Mouse (Mus musculus): ENCODE measurements around the gene Gm960.

The Gm960 gene

GRCm38 (mm10) chr19:4698205-4698677 lies at the start of gene Gm960:
Gene Gm960 (minus strand): TSS chr19:4698668.
- no peak for DNase-seq (ENCODE audit: low spot score)

- DNase-seq (ENCODE audit: low spot score), result no peak
Measured at GRCm38 (mm10) chr19:4747631-4748312, 49.3 kb upstream of the Gm960 start.

- DNase-seq (ENCODE audit: low spot score), result no peak
Measured at GRCm38 (mm10) chr19:4746611-4747010, 48.1 kb upstream of the Gm960 start.

GRCm38 (mm10) chr19:4745681-4746080 lies 47.2 kb upstream of the Gm960 start:
- no peak for DNase-seq (ENCODE audit: low spot score)

DNA sequence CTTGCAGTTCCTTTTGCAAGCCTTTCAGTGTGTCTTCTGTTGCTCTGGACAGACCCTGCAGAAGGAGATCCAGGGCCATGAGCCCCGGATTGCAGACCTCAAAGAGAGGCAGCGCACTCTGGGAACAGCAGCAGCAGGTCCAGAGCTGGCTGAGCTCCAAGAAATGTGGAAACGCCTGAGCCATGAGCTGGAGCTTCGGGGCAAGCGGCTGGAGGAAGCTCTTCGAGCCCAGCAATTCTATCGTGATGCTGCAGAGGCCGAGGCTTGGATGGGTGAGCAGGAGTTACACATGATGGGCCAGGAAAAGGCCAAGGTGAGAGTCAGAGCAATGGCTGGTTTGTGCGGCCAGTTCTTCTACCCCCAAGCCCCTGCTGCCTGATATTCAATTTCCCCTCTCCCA lies 46.6 kb upstream of the Gm960 start:
- DNase-seq (ENCODE audit: low spot score), result no peak

DNA sequence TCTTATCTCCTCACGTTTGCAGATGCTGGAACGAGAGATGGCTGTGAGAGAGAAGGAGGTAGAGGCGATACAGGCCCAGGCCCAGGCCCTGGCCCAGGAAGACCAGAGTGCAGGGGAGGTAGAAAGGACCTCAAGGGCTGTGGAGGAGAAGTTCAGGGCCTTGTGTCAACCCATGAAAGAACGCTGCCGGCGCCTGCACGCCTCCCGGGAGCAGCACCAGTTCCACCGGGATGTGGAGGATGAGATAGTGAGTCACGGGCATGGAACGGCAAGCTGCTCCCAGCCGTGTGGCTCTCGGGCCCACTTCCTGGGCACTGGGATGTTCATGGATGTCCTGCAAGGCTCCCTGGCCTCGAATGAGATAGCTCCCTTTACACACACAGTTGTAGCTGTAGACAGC lies 45.6 kb upstream of the Gm960 start:
- no peak for DNase-seq (ENCODE audit: low spot score)

- no peak for DNase-seq (ENCODE audit: low spot score)
Measured at GRCm38 (mm10) chr19:4743524-4743923, 45.1 kb upstream of the Gm960 start.

- DNase-seq (ENCODE audit: low spot score), result no peak
Measured at GRCm38 (mm10) chr19:4742229-4742628, 43.8 kb upstream of the Gm960 start.

- no peak for DNase-seq (ENCODE audit: low spot score)
Measured at GRCm38 (mm10) chr19:4741482-4741881, 43.0 kb upstream of the Gm960 start.

DNA sequence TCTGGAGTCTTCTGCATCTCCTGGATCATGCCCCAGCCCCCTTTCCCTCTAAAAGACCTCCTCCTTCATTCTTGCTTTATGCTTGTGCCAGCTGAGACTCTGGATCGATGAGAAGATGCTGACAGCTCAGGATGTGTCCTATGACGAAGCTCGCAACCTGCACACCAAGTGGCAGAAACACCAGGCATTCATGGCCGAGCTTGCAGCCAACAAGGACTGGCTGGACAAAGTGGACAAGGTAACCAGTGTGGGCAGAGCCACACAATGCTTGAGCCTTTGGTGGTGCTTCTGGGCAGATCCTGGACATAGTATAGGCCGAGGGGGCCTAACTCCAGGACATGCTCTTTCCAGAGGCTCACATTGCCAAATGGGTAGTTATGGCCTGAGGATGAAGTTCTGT lies 41.3 kb upstream of the Gm960 start:
- DNase-seq (ENCODE audit: low spot score), result no peak

GRCm38 (mm10) chr19:4739053-4739452 lies 40.6 kb upstream of the Gm960 start:
- DNase-seq (ENCODE audit: low spot score), result no peak

DNA sequence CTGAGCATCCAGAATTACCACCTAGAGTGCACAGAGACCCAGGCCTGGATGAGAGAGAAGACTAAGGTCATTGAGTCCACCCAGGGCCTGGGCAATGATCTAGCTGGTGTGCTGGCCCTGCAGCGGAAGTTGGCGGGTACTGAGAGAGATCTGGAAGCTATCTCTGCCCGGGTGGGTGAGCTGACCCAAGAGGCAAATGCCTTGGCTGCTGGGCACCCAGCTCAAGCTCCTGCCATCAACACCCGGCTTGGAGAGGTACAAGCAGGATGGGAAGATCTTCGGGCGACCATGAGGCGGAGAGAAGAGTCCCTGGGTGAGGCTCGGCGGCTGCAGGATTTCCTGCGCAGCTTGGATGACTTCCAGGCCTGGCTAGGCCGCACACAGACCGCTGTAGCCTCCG lies 39.4 kb upstream of the Gm960 start:
- no peak for DNase-seq (ENCODE audit: low spot score)

DNA sequence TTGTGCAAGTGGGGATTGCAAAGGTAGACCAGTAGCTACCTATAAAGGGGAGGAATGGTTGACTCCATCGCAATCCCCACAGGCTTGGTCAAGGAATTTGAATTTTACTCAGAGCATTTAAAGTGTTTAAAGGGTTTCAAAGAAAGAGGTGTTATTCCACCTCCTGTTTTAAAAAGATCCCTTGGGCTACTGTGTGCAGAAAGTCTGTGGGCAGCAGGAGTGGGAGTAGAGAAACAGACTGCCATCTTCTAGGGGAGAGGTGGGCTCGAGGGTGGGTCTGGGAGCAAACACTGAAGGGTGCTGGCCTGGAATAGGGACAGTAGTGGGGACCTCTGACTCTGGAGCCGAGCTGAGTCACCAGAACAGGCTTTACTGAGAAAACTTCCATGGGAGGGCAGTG lies 34.6 kb upstream of the Gm960 start:
- DNase-seq (ENCODE audit: low spot score), result no peak

- no peak for DNase-seq (ENCODE audit: low spot score)
Measured at GRCm38 (mm10) chr19:4729186-4729585, 30.7 kb upstream of the Gm960 start.

- DNase-seq (ENCODE audit: low spot score), result no peak
Measured at GRCm38 (mm10) chr19:4720671-4721244, 22.3 kb upstream of the Gm960 start.

- DNase-seq (ENCODE audit: low spot score), result no peak
Measured at GRCm38 (mm10) chr19:4720112-4720511, 21.6 kb upstream of the Gm960 start.

DNA sequence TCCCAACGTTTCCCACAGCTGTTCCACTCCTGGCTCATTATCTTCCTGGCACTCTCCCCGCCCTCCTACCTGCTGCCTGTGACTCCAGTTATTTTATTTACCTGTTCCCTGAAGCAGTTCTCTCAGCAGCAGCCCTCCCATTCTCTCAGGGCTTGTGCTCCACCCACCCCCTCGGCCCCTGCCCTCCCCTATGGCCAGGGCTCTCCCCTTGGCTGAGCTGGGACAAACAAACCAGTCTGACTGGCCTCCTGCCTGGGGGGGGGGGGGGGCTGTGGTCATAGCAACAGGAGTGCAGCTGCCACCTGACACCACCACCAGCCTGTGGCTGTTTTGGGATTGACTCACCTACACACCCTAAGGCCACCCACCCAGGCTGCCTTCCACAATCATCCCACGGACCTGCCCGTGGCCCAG lies 20.9 kb upstream of the Gm960 start:
- DNase-seq (ENCODE audit: low spot score), result no peak

GRCm38 (mm10) chr19:4718716-4719115 lies 20.2 kb upstream of the Gm960 start:
- DNase-seq (ENCODE audit: low spot score), result no peak

- DNase-seq (ENCODE audit: low spot score), result no peak
Measured at GRCm38 (mm10) chr19:4717281-4717680, 18.8 kb upstream of the Gm960 start.

DNA sequence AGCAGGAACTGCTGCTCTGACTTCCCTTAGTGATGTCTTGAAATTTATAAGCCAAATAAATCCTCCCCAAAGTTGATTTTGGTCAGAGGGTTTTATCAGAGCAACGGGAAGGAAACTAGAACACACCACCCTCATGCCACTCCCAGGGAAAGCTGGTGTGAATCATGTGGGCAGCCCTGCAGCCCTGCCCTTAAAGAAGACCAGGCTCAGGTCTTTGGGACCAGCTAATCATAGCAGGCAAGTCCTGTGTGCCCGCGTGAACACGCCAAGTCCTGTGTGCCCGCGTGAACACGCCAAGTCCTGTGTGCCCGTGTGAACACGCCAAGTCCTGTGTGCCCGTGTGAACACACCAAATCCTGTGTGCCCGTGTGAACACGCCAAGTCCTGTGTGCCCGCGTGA lies 18.3 kb upstream of the Gm960 start:
- no peak for DNase-seq (ENCODE audit: low spot score)

- no peak for DNase-seq (ENCODE audit: low spot score)
Measured at GRCm38 (mm10) chr19:4713886-4714285, 15.4 kb upstream of the Gm960 start.

GRCm38 (mm10) chr19:4712781-4713526 lies 14.5 kb upstream of the Gm960 start:
- DNase-seq (ENCODE audit: low spot score), result no peak

- DNase-seq (ENCODE audit: low spot score), result no peak
Measured at GRCm38 (mm10) chr19:4712156-4712780, 13.8 kb upstream of the Gm960 start.

Measured in left cerebral cortex, adult 11 months (tissue).